Mouse (Mus musculus) midbrain, embryonic 15.5 days (tissue): ENCODE results near the gene Tmem234. TPM values are rescaled to one million over a fixed set of nuclear protein-coding genes. Genes with fewer than 3 reads are reported as not detected.
A peak's percentile ranks its signal among the peaks of the same experiment; 100 is the strongest.

ENCODE experiments used
- ATAC-seq: fragments of 200-750 bp; cut with Nextera tagmentation; replicated peaks from 2 replicates; pipeline ENCODE4 v1.8.0; 2017; ENCODE audit warnings: moderate TSS enrichment
- H3K27ac ChIP-seq: fragments of 300-500 bp; sonication (generic); 2 replicates; pipeline ENCODE4 v1.5.1; 2015; ENCODE audit warnings: mild to moderate bottlenecking, inconsistent platforms
- H3K27me3 ChIP-seq: fragments of 300-500 bp; sonication (generic); replicated peaks from 2 replicates; pipeline ENCODE4 v1.6.1; 2015; ENCODE audit warnings: inconsistent platforms
- H3K36me3 ChIP-seq: fragments of 300-500 bp; sonication (generic); replicated peaks from 2 replicates; pipeline ENCODE4 v1.6.1; 2015; ENCODE audit warnings: inconsistent platforms
- H3K4me1 ChIP-seq: fragments of 300-500 bp; sonication (generic); 2 replicates; pipeline ENCODE4 v1.6.1; 2015; ENCODE audit warnings: inconsistent platforms
- H3K4me2 ChIP-seq: fragments of 300-500 bp; sonication (generic); 2 replicates; pipeline ENCODE4 v1.6.1; 2015; ENCODE audit warnings: inconsistent platforms, mild to moderate bottlenecking, moderate library complexity
- H3K4me3 ChIP-seq: fragments of 300-500 bp; sonication (generic); 2 replicates; pipeline ENCODE4 v1.5.1; 2015; ENCODE audit warnings: mild to moderate bottlenecking, inconsistent platforms
- H3K9ac ChIP-seq: fragments of 300-500 bp; sonication (generic); 2 replicates; pipeline ENCODE4 v1.6.1; 2015; ENCODE audit warnings: mild to moderate bottlenecking, inconsistent platforms
- H3K9me3 ChIP-seq: fragments of 300-500 bp; sonication (generic); 2 replicates; pipeline ENCODE4 v1.6.1; 2016; ENCODE audit warnings: inconsistent platforms
- WGBS: fragments of 180-500 bp; shearing (Covaris S2); methylation state at CpG from one replicate; pipeline ENCODE4 v1.1.7; 2015; ENCODE audit warnings: mixed read lengths; 5-methylcytosine and 5-hydroxymethylcytosine counted together
- microRNA-seq: library from miRNA; unstranded; fragments of <30 nt; microRNA quantifications from one replicate; pipeline ENCODE4, GENCODE M21; 2016
- polyA plus RNA-seq: library from polyadenylated mRNA; unstranded; fragments of >200 nt; fragmentation: Nextera tagmentation; extraction: Ambion mirVana; gene quantifications from 2 replicates; pipeline ENCODE4 v1.2.1, GENCODE M21; 2015

Tmem234 gene
- polyA plus RNA-seq, 1 experiment from 2014 or later: 199 TPM

DNA sequence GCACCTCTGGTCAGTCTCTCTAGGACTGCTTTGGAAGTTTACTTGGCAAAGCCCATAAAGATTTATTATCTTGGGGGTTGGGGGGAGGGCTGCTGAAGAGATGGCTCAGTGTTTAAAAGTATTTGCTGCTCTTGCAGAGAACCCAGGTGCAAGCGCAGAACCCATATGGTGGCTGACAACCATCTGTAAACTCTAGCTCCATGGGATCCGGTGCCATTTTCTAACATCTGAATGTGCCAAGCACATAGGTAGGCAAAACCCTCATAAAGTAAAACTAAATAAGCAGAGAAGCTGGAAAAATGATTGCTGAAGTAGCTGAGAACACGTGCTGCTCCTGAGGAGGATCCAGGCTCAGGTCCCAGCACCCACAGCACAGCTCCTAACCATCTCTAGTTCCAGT is 61.1 kb downstream of the Tmem234 start:
- Histone ChIP-seq H3K4me1 (no peaks in the 10 kb centered on the region; the same call in 1 of the 2 replicates), H3K27me3 (no peaks in the 10 kb centered on the region), H3K4me3 (no peak overlapping the region), H3K27ac (no peak overlapping the region), H3K4me2 (no peak overlapping the region), H3K36me3 (peaks cover 34% of the 10 kb centered on the region), H3K9ac (no peak overlapping the region), H3K9me3 (no peaks in the 10 kb centered on the region)
- 98% methylated on average over 3 of the region's 3 CpGs for WGBS
- ATAC-seq: no peak

DNA sequence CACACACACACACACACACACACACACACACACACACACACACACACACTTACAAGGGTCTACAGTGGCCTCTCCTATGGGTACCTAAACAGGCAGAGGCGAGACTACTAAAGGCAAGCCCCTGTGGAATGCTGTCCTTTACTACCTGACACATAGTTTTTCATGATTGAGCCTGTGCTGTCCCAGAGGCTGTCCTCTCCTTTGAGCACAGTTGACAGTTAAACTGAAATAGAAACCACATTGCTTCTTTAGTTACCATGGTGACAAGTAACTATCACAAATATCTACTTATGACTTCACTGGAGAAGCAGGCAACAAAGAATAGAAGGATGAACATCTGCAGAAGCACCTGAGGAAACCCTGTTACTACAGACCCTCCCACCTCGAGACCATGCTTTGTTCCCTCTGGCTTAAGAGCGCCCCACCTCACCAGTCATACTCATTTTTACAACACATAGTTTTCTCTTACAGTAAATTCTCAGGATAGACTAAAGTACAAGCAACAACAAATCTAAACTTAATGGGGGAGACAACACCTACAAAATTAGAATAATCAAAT is 61.9 kb downstream of the Tmem234 start:
- no peaks in the 10 kb centered on the region for H3K9me3 ChIP-seq
- no peak overlapping the region for H3K4me2 ChIP-seq
- no peak for ATAC-seq
- no peak overlapping the region for H3K9ac ChIP-seq
- no peak overlapping the region for H3K4me3 ChIP-seq
- WGBS: 90% methylated on average over 3 of the region's 3 CpGs
- no peak overlapping the region for H3K27ac ChIP-seq
- no peaks in the 10 kb centered on the region for H3K27me3 ChIP-seq
- no peaks in the 10 kb centered on the region; the same call in 1 of the 2 replicates for H3K4me1 ChIP-seq
- H3K36me3 ChIP-seq: peaks cover 27% of the 10 kb centered on the region

DNA sequence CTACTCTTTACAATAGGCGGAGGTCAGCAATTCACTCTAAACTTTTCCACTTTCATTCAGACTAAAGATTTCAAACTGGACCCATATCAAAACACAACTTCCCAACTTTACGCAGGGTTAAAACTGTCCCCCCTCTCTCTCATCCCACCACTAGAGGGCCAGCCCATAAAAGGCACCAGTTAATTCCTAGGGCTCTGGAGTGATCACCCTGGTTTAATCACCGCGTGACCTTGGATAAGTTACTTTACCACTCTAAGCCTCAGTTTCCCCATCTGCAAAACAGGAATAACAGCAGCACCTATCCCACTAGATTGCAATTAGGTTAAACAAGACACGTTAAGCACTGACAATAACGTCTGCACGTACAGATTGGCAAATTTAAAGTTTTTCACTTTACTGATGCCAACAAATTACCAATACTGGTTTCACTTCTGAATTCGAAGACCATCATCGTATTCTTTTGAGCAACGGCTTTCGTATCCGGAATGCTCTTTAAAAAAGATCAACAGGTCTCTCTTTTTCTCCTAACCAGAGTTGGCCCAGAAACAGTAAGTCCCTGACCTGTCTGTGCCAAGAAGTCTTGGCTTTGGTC is 71.1 kb downstream of the Tmem234 start:
- Histone ChIP-seq H3K4me3 (peak overlapping the region; percentile 92), H3K36me3 (peaks cover 11% of the 10 kb centered on the region; the same call in 1 of the 2 replicates), H3K9me3 (no peaks in the 10 kb centered on the region), H3K9ac (peak overlapping the region; percentile 83), H3K27me3 (no peaks in the 10 kb centered on the region), H3K27ac (peak overlapping the region; percentile 89), H3K4me2 (peak overlapping the region; percentile 72), H3K4me1 (peaks cover 22% of the 10 kb centered on the region)
- 0 out of 2 replicates have a peak, but pooled peaks have one; percentile 16 for ATAC-seq
- 6% methylated on average over 12 of the region's 12 CpGs for WGBS

DNA sequence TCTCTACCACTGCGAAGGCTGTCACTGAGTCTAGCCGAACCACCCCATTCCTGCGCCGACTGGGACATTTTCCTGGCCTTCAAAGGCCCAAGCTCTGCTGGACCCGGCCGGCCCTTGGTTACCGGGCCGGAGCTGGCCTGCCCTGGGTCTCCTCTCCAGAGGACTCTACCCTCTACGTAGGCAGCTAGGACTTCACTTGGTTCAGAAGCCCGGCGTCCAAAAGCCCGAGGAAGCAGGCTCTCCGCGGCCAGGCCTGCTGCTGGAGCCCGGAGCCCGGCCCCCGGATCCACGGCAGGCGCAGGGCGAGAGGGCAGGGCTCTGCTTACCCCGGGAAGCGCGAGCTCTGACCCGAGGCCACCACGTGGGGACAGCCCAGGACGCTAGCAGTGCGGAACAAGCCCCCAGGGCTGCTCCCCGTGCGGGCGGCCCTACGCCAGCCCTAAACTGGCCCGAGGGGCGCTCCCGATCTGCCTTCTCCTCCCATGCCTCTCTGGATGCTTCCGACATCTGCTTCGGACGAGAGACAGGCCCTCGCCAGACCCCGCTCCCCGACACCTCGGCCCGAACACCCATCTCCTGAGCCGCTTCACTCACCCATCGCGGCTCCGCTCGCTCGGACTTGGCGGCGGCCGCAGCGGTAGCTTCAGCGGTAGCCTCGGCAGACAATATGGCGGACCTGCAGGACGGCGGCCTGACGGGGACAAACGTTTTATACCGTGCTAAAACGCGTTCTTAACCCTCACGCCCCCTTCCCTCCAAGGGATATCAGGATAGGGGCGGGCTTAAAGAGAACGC is 71.8 kb downstream of the Tmem234 start, which contains the start of gene Kpna6:
TSS of gene Kpna6 (minus strand) at position 685 of the 795 bp plus-strand sequence.
- Histone ChIP-seq H3K4me2 (peak within 1 kb of the TSS; percentile 72), H3K36me3 (peaks cover 18% of the 10 kb centered on the region; the same call in 1 of the 2 replicates), H3K4me1 (peaks cover 22% of the 10 kb centered on the region), H3K4me3 (peak within 1 kb of the TSS; percentile 92), H3K9ac (peak within 1 kb of the TSS; percentile 83), H3K27ac (peak within 1 kb of the TSS; percentile 89), H3K27me3 (no peaks in the 10 kb centered on the region), H3K9me3 (no peaks in the 10 kb centered on the region)
- peak; percentile 91 for ATAC-seq
- WGBS: under 1% methylated on average over 65 of the region's 65 CpGs

DNA sequence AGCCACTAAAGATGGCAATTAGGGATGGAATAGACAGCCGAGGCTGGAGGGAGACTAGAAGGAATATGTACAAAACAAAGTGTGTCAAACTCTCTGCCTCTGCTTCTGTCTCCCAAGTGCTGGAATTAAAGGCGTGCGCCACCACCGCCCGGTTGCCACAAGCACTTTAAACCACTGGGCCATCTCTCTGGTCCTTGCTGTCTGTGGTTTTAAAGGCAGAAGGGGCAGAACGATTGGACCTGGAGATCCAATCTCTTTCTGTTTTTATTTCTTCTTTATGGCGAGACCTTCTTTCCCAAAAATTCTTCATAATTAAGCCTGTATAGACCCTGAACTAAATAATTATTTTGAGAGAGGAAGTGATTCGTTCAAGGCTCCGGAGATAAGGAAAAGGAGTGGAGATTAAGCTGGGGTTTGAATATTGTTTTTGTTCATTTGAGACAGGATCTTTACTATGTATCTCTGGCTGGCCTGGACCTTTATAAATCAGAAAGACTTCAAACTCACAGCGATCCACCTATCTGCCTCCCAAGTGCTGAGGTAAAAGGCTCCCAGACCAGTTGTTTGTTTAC is 72.5 kb downstream of the Tmem234 start:
- Histone ChIP-seq H3K4me2 (peak overlapping the region; percentile 72), H3K27me3 (no peaks in the 10 kb centered on the region), H3K9me3 (no peaks in the 10 kb centered on the region), H3K9ac (peak overlapping the region; percentile 83), H3K27ac (peak overlapping the region; percentile 89), H3K36me3 (peaks cover 18% of the 10 kb centered on the region; the same call in 1 of the 2 replicates), H3K4me1 (peaks cover 22% of the 10 kb centered on the region), H3K4me3 (peak overlapping the region; percentile 92)
- WGBS: 9% methylated on average over 10 of the region's 10 CpGs
- ATAC-seq: no peak

Small RNA genes lying within 50 kb of the gene (microRNA-seq; reads per million reads assigned to microRNA genes)
- gene Mir8119: not detected

Other genes starting within 250 kb of the Tmem234 start
- gene Zbtb8a, start 222.6 kb upstream of the Tmem234 start, polyA plus RNA-seq: 20.4 and 21.5 TPM in 2 replicates
- 19.0 and 19.8 TPM in 2 replicates for gene Zbtb8b, start 159.8 kb upstream of the Tmem234 start, polyA plus RNA-seq
- 38.6 and 39.9 TPM in 2 replicates for gene Bsdc1, start 139.1 kb upstream of the Tmem234 start, polyA plus RNA-seq
- gene Tssk3, start 109.6 kb upstream of the Tmem234 start, polyA plus RNA-seq: 0.49 and 0.52 TPM in 2 replicates
- gene Fam229a, start 109.5 kb upstream of the Tmem234 start, polyA plus RNA-seq: 0.56 TPM in 1 of 2 replicates, not detected in the other
- gene Marcksl1, start 87.1 kb upstream of the Tmem234 start, polyA plus RNA-seq: 1,751 and 1,836 TPM in 2 replicates
- gene Hdac1, start 58.0 kb upstream of the Tmem234 start, polyA plus RNA-seq: 86.1 and 99.3 TPM in 2 replicates
- 12.5 and 13.5 TPM in 2 replicates for gene Lck, start 27.0 kb upstream of the Tmem234 start, polyA plus RNA-seq
- 0.31 TPM in 1 of 2 replicates, not detected in the other for gene Fam167b, start 22.1 kb upstream of the Tmem234 start, polyA plus RNA-seq
- gene Eif3i, start within 50 bp of the Tmem234 start, polyA plus RNA-seq: 195 and 208 TPM in 2 replicates
- 4.2 and 4.6 TPM in 2 replicates for gene Dcdc2b, start 13.6 kb downstream of the Tmem234 start, polyA plus RNA-seq
- 27.0 and 33.0 TPM in 2 replicates for gene Iqcc, start 18.4 kb downstream of the Tmem234 start, polyA plus RNA-seq
- 166 and 173 TPM in 2 replicates for gene Ccdc28b, start 23.3 kb downstream of the Tmem234 start, polyA plus RNA-seq
- gene Txlna, start 40.4 kb downstream of the Tmem234 start, polyA plus RNA-seq: 52.7 and 59.2 TPM in 2 replicates
- 18.9 and 19.5 TPM in 2 replicates for gene Kpna6, start 72.1 kb downstream of the Tmem234 start, polyA plus RNA-seq
- 18.1 and 20.9 TPM in 2 replicates for gene Tmem39b, start 96.2 kb downstream of the Tmem234 start, polyA plus RNA-seq
- gene Khdrbs1, start 141.6 kb downstream of the Tmem234 start, polyA plus RNA-seq: 137 and 138 TPM in 2 replicates
- gene Ptp4a2, start 210.6 kb downstream of the Tmem234 start, polyA plus RNA-seq: 220 and 223 TPM in 2 replicates